Mouse (Mus musculus): ENCODE measurements around the gene Cish. TPM values are rescaled to one million over a fixed set of nuclear protein-coding genes. Genes with fewer than 3 reads are reported as not detected.

Cish gene
- polyA plus RNA-seq, 1 experiment from 2014 or later = 3.7 TPM

GRCm38 (mm10) chr9:107315791-107316190 is 20.0 kb downstream of the Cish start:
- 69% methylated on average over 2 of the region's 2 CpGs for WGBS

GRCm38 (mm10) chr9:107322461-107323050 is 26.7 kb downstream of the Cish start:
- no peak overlapping the region for H3K4me3 ChIP-seq (ENCODE audit: low read depth, low read length)
- H3K9me3 ChIP-seq (replicated peaks; ENCODE audit: control insufficient read depth, low read length) = no peaks in the 10 kb centered on the region
- no peaks in the 10 kb centered on the region for H3K36me3 ChIP-seq (replicated peaks; ENCODE audit: control insufficient read depth, insufficient read depth, low read depth, low read length)
- no peak for DNase-seq (ENCODE audit: low spot score)
- no peak for ATAC-seq (replicated peaks; ENCODE audit: insufficient number of reproducible peaks, low FRiP score, low TSS enrichment, low read depth)
- no peak overlapping the region for H3K4me2 ChIP-seq (ENCODE audit: low read depth, low read length)
- H3K9ac ChIP-seq (replicated peaks; ENCODE audit: low read length) = no peak overlapping the region
- H3K27me3 ChIP-seq (ENCODE audit: control insufficient read depth, insufficient read depth, low read length) = no peaks in the 10 kb centered on the region
- no peaks in the 10 kb centered on the region for H3K4me1 ChIP-seq (ENCODE audit: control insufficient read depth, insufficient read depth, low read length)
- H3K27ac ChIP-seq (replicated peaks; ENCODE audit: low read depth, low read length) = no peak overlapping the region
- 78% methylated on average over 8 of the region's 8 CpGs for WGBS

More at GRCm38 (mm10) chr9:107315791-107316190, 20.0 kb downstream of the Cish start:
- no peak overlapping the region for H3K4me2 ChIP-seq (ENCODE audit: low read depth, low read length)
- ATAC-seq (replicated peaks; ENCODE audit: insufficient number of reproducible peaks, low FRiP score, low TSS enrichment, low read depth) (no peak), DNase-seq (ENCODE audit: low spot score) (no peak)
- no peak overlapping the region for H3K4me3 ChIP-seq (ENCODE audit: low read depth, low read length)
- no peak overlapping the region for H3K9ac ChIP-seq (replicated peaks; ENCODE audit: low read length)
- no peaks in the 10 kb centered on the region for H3K4me1 ChIP-seq (ENCODE audit: control insufficient read depth, insufficient read depth, low read length)
- no peaks in the 10 kb centered on the region for H3K9me3 ChIP-seq (replicated peaks; ENCODE audit: control insufficient read depth, low read length)
- no peaks in the 10 kb centered on the region for H3K27me3 ChIP-seq (ENCODE audit: control insufficient read depth, insufficient read depth, low read length)
- H3K27ac ChIP-seq (replicated peaks; ENCODE audit: low read depth, low read length) = no peak overlapping the region
- H3K36me3 ChIP-seq (replicated peaks; ENCODE audit: control insufficient read depth, insufficient read depth, low read depth, low read length) = no peaks in the 10 kb centered on the region

- H3K9ac ChIP-seq (replicated peaks; ENCODE audit: low read length) = no peak overlapping the region
- H3K4me1 ChIP-seq (ENCODE audit: control insufficient read depth, insufficient read depth, low read length) = no peaks in the 10 kb centered on the region
- DNase-seq (ENCODE audit: low spot score) = no peak
- no peak overlapping the region for H3K4me3 ChIP-seq (ENCODE audit: low read depth, low read length)
- ATAC-seq (replicated peaks; ENCODE audit: insufficient number of reproducible peaks, low FRiP score, low TSS enrichment, low read depth) = no peak
- no peak overlapping the region for H3K4me2 ChIP-seq (ENCODE audit: low read depth, low read length)
- WGBS = 86% methylated on average over 6 of the region's 6 CpGs
- no peak overlapping the region for H3K27ac ChIP-seq (replicated peaks; ENCODE audit: low read depth, low read length)
- H3K27me3 ChIP-seq (ENCODE audit: control insufficient read depth, insufficient read depth, low read length) = no peaks in the 10 kb centered on the region
- no peaks in the 10 kb centered on the region for H3K9me3 ChIP-seq (replicated peaks; ENCODE audit: control insufficient read depth, low read length)
- H3K36me3 ChIP-seq (replicated peaks; ENCODE audit: control insufficient read depth, insufficient read depth, low read depth, low read length) = no peaks in the 10 kb centered on the region
Observed at GRCm38 (mm10) chr9:107323558-107323957, 27.7 kb downstream of the Cish start.

DNA sequence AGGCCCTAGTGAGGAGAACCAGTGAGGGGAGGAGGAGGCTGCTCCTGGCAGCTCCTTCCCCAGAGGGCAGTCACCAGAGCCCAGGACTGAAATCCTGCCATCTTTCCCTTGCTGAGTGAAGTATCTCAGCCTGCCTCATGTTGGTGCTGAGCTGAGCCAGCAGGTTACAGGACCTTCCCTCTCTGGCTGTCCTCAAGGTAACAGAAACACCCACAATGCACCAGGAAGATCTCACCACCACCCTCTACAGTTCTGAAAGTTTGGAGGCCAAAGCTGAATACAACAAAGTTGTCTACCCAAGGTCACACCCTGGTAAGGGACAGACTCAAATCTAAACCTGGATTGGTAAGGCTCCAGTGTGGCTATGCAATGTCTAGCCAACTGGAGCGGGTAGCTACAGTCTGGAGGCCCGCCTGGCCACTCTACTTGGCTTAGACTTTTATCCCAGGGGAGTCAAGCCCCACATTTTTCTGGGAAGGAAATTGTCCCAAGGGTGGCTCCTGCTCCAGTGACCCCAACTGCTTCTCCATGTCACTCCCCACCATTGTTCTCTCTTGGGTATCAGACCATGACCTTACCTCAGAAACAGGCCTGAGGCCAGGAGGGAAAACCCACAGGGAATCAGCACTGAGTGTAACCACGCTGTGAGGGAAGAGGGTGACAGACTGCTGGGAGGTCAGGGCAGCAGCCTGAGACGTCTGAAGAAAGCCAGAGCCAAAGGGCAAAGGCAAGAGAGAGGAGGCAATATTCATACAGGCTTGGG is 29.2 kb downstream of the Cish start:
- no peaks in the 10 kb centered on the region for H3K36me3 ChIP-seq (replicated peaks; ENCODE audit: control insufficient read depth, insufficient read depth, low read depth, low read length)
- no peak for ATAC-seq (replicated peaks; ENCODE audit: insufficient number of reproducible peaks, low FRiP score, low TSS enrichment, low read depth)
- no peak for DNase-seq (ENCODE audit: low spot score)
- H3K4me3 ChIP-seq (ENCODE audit: low read depth, low read length) = no peak overlapping the region
- no peak overlapping the region for H3K27ac ChIP-seq (replicated peaks; ENCODE audit: low read depth, low read length)
- H3K9ac ChIP-seq (replicated peaks; ENCODE audit: low read length) = no peak overlapping the region
- no peaks in the 10 kb centered on the region for H3K4me1 ChIP-seq (ENCODE audit: control insufficient read depth, insufficient read depth, low read length)
- no peaks in the 10 kb centered on the region for H3K27me3 ChIP-seq (ENCODE audit: control insufficient read depth, insufficient read depth, low read length)
- no peaks in the 10 kb centered on the region for H3K9me3 ChIP-seq (replicated peaks; ENCODE audit: control insufficient read depth, low read length)
- WGBS = 52% methylated on average over 4 of the region's 4 CpGs
- H3K4me2 ChIP-seq (ENCODE audit: low read depth, low read length) = no peak overlapping the region

DNA sequence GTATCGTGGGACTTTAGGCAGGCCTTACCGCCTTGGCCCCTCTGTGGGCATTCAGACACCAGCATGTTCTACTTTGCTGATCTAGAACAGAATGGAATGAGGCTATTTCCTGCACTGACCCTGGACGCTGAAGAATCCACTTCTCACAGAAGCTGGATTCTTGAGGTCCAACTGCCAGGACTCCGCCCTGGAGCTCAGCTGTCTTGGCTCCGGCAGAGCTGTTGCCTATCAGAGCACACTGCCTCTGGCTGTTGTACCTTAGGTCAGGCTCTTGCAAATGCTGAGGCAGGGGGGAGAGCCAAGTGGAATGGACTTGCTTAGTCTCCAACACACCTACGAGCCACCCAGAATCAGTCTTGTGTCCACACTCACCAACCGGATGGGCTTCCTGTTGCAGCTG is 30.1 kb downstream of the Cish start:
- H3K9ac ChIP-seq (replicated peaks; ENCODE audit: low read length) = no peak overlapping the region
- DNase-seq (ENCODE audit: low spot score) (no peak), ATAC-seq (replicated peaks; ENCODE audit: insufficient number of reproducible peaks, low FRiP score, low TSS enrichment, low read depth) (no peak)
- H3K4me1 ChIP-seq (ENCODE audit: control insufficient read depth, insufficient read depth, low read length) = no peaks in the 10 kb centered on the region
- no peak overlapping the region for H3K4me3 ChIP-seq (ENCODE audit: low read depth, low read length)
- no peaks in the 10 kb centered on the region for H3K36me3 ChIP-seq (replicated peaks; ENCODE audit: control insufficient read depth, insufficient read depth, low read depth, low read length)
- no peak overlapping the region for H3K27ac ChIP-seq (replicated peaks; ENCODE audit: low read depth, low read length)
- no peak overlapping the region for H3K4me2 ChIP-seq (ENCODE audit: low read depth, low read length)
- H3K9me3 ChIP-seq (replicated peaks; ENCODE audit: control insufficient read depth, low read length) = no peaks in the 10 kb centered on the region
- 81% methylated on average over 7 of the region's 7 CpGs for WGBS
- no peaks in the 10 kb centered on the region for H3K27me3 ChIP-seq (ENCODE audit: control insufficient read depth, insufficient read depth, low read length)

DNA sequence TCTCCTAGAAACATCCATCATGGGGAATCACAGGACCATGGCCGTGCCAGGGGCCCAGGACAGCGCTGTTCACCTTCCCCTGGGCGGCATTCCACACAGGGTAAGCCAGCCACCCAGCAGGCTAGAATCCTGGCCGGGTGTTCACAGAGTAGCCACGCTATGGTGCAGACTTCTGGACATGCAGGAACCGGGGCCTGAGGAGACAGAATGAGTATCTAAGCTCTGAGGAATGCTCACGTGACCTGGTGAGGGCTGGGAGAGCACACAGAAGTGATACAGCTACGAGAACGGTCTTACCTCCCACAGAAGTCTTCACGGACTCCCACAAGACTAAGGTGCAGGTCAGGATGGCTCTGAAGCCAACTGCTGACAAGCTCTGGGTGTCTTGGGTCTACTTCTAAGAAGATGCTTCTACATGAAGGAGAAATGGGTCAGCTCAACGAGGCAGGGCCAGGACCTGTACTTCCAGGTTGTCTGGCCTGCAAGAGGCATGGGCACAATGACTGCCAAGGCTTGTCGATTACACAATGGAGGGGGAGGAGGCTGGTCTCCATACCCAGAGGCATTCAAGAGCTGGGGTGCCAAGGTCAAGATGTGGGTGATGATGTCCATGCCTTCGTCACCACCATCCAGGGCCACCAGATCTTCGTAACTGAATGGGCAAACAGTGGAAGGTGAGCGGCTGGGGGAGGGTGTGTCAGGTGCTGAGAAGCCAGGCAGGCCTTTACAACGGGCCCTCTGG is 32.2 kb downstream of the Cish start:
- WGBS = 89% methylated on average over 16 of the region's 16 CpGs
- H3K4me2 ChIP-seq (ENCODE audit: low read depth, low read length) = no peak overlapping the region
- no peak overlapping the region for H3K9ac ChIP-seq (replicated peaks; ENCODE audit: low read length)
- H3K27me3 ChIP-seq (ENCODE audit: control insufficient read depth, insufficient read depth, low read length) = no peaks in the 10 kb centered on the region
- H3K9me3 ChIP-seq (replicated peaks; ENCODE audit: control insufficient read depth, low read length) = no peaks in the 10 kb centered on the region
- H3K36me3 ChIP-seq (replicated peaks; ENCODE audit: control insufficient read depth, insufficient read depth, low read depth, low read length) = no peaks in the 10 kb centered on the region
- no peak overlapping the region for H3K27ac ChIP-seq (replicated peaks; ENCODE audit: low read depth, low read length)
- no peaks in the 10 kb centered on the region for H3K4me1 ChIP-seq (ENCODE audit: control insufficient read depth, insufficient read depth, low read length)
- H3K4me3 ChIP-seq (ENCODE audit: low read depth, low read length) = no peak overlapping the region
- DNase-seq (ENCODE audit: low spot score) (no peak), ATAC-seq (replicated peaks; ENCODE audit: insufficient number of reproducible peaks, low FRiP score, low TSS enrichment, low read depth) (no peak)

DNA sequence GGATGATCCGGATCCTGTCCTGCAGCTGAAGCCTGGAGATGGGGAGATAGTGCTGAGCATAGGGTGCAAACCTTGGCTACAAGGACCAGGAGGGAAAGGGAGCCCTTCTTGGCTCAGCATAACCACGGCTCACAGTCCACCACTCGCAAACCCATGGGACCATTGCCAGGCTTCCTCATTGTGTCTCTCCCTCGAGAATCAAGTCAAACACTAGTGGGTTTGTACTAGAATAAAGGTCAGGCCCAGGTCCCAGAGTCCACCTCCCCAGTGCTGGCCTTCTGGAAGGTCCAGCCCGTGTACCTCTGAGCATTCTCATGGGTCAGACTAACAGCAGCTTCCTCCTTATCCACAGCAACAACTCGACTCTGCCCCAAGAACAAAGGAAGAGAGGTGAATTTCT is 35.0 kb downstream of the Cish start:
- no peaks in the 10 kb centered on the region for H3K9me3 ChIP-seq (replicated peaks; ENCODE audit: control insufficient read depth, low read length)
- H3K36me3 ChIP-seq (replicated peaks; ENCODE audit: control insufficient read depth, insufficient read depth, low read depth, low read length) = no peaks in the 10 kb centered on the region
- no peak overlapping the region for H3K4me3 ChIP-seq (ENCODE audit: low read depth, low read length)
- no peak overlapping the region for H3K4me2 ChIP-seq (ENCODE audit: low read depth, low read length)
- no peak for ATAC-seq (replicated peaks; ENCODE audit: insufficient number of reproducible peaks, low FRiP score, low TSS enrichment, low read depth)
- H3K9ac ChIP-seq (replicated peaks; ENCODE audit: low read length) = no peak overlapping the region
- 81% methylated on average over 6 of the region's 6 CpGs for WGBS
- H3K27ac ChIP-seq (replicated peaks; ENCODE audit: low read depth, low read length) = no peak overlapping the region
- no peaks in the 10 kb centered on the region for H3K27me3 ChIP-seq (ENCODE audit: control insufficient read depth, insufficient read depth, low read length)
- no peaks in the 10 kb centered on the region for H3K4me1 ChIP-seq (ENCODE audit: control insufficient read depth, insufficient read depth, low read length)
- no peak for DNase-seq (ENCODE audit: low spot score)

- H3K27ac ChIP-seq (replicated peaks; ENCODE audit: low read depth, low read length) = no peak overlapping the region
- no peaks in the 10 kb centered on the region for H3K36me3 ChIP-seq (replicated peaks; ENCODE audit: control insufficient read depth, insufficient read depth, low read depth, low read length)
- DNase-seq (ENCODE audit: low spot score) = no peak
- H3K4me1 ChIP-seq (ENCODE audit: control insufficient read depth, insufficient read depth, low read length) = no peaks in the 10 kb centered on the region
- H3K4me2 ChIP-seq (ENCODE audit: low read depth, low read length) = no peak overlapping the region
- no peaks in the 10 kb centered on the region for H3K27me3 ChIP-seq (ENCODE audit: control insufficient read depth, insufficient read depth, low read length)
- WGBS = 73% methylated on average over 2 of the region's 2 CpGs
- no peaks in the 10 kb centered on the region for H3K9me3 ChIP-seq (replicated peaks; ENCODE audit: control insufficient read depth, low read length)
- no peak overlapping the region for H3K9ac ChIP-seq (replicated peaks; ENCODE audit: low read length)
- ATAC-seq (replicated peaks; ENCODE audit: insufficient number of reproducible peaks, low FRiP score, low TSS enrichment, low read depth) = no peak
- no peak overlapping the region for H3K4me3 ChIP-seq (ENCODE audit: low read depth, low read length)
Observed at GRCm38 (mm10) chr9:107333686-107334085, 37.9 kb downstream of the Cish start.

Data from embryonic facial prominence, embryonic 11.5 days (tissue).